Mouse (Mus musculus): ENCODE measurements at regions not wholly inside any gene's neighbourhood (a gene's known extent, or its start where the extent isn't known, plus 50 kb on each side); places are given as distances from the start of the nearest gene placed in this dataset.

- no peak for DNase-seq (ENCODE audit: low spot score)
Observed at GRCm38 (mm10) chr11:17461701-17462100, 204.3 kb downstream of the C1d start.

GRCm38 (mm10) chr11:17464875-17465274 is 207.5 kb downstream of the C1d start:
- DNase-seq (ENCODE audit: low spot score): no peak

- DNase-seq (ENCODE audit: low spot score): no peak
Observed at GRCm38 (mm10) chr11:17468431-17469165, 211.2 kb downstream of the C1d start.

GRCm38 (mm10) chr11:17481436-17481996 is 224.1 kb downstream of the C1d start:
- no peak for DNase-seq (ENCODE audit: low spot score)

- DNase-seq (ENCODE audit: low spot score): no peak
Observed at GRCm38 (mm10) chr11:17483849-17484441, 226.6 kb downstream of the C1d start.

- DNase-seq (ENCODE audit: low spot score): no peak
Observed at GRCm38 (mm10) chr11:17501120-17502043, 244.0 kb downstream of the C1d start.

- no peak for DNase-seq (ENCODE audit: low spot score)
Observed at GRCm38 (mm10) chr11:17502052-17502451, 244.7 kb downstream of the C1d start.

GRCm38 (mm10) chr11:17522220-17522919 is 265.0 kb downstream of the C1d start:
- DNase-seq (ENCODE audit: low spot score): no peak

- DNase-seq (ENCODE audit: low spot score): no peak
Observed at GRCm38 (mm10) chr11:17523329-17523728, 265.9 kb downstream of the C1d start.

- no peak for DNase-seq (ENCODE audit: low spot score)
Observed at GRCm38 (mm10) chr11:17524985-17525775, 267.8 kb downstream of the C1d start.

GRCm38 (mm10) chr11:17526476-17526875 is 269.1 kb downstream of the C1d start:
- DNase-seq (ENCODE audit: low spot score): no peak

GRCm38 (mm10) chr11:17528609-17529008 is 271.2 kb downstream of the C1d start:
- DNase-seq (ENCODE audit: low spot score): peak; percentile 15

GRCm38 (mm10) chr11:17533706-17534105 is 276.3 kb downstream of the C1d start:
- no peak for DNase-seq (ENCODE audit: low spot score)

- DNase-seq (ENCODE audit: low spot score): no peak
Observed at GRCm38 (mm10) chr11:17546286-17546685, 288.9 kb downstream of the C1d start.

GRCm38 (mm10) chr11:17549148-17549547 is 291.8 kb downstream of the C1d start:
- no peak for DNase-seq (ENCODE audit: low spot score)

GRCm38 (mm10) chr11:17555276-17555675 is 297.9 kb downstream of the C1d start:
- no peak for DNase-seq (ENCODE audit: low spot score)

GRCm38 (mm10) chr11:17591780-17592487 is 334.6 kb downstream of the C1d start:
- no peak for DNase-seq (ENCODE audit: low spot score)

- DNase-seq (ENCODE audit: low spot score): no peak
Observed at GRCm38 (mm10) chr11:17603726-17604493, 346.5 kb downstream of the C1d start.

- no peak for DNase-seq (ENCODE audit: low spot score)
Observed at GRCm38 (mm10) chr11:17620462-17621248, 333.0 kb downstream of the Etaa1 start.
